In the genomic region with DNA sequence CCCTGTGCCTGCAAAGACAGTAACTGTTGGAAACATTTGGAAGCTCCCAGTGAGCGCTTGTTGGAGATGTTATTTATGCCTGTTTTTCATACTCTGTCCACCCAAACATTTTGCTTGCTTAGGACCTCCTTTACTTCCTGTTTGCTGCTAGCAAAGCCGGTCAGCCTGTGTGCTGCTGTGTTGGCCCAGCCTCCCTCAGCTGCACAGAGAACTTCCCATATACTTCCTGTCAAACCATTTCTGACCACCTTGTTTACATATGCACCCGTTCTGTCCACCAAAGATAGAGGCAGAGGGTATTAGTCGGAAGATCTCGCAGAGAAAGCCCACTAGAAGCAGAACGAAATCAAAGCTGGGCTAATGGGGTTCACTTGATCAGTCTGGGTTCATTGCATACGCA, we compare ENCODE assay signal across 7 mouse cellular contexts. TPM values are rescaled to one million over a fixed set of nuclear protein-coding genes. Genes with fewer than 3 reads are reported as not detected.
DNase-seq lines count a peak whose midpoint lies in the region; ATAC-seq lines count a peak whose summit lies in the region.

No protein-coding gene starts in this region.

- peak; percentile 34 for ATAC-seq in CD4-positive, CD25-positive, alpha-beta regulatory T cell, adult 4 months

- H3K4me3 ChIP-seq in megakaryocyte, embryonic 14.5 days (replicated peaks) = peak overlapping the region; percentile 86

- H3K36me3 ChIP-seq in megakaryocyte, embryonic 14.5 days (replicated peaks; ENCODE audit: low read length) = no peaks in the 10 kb centered on the region

- no peaks in the 10 kb centered on the region for H3K9me3 ChIP-seq in megakaryocyte, embryonic 14.5 days

- H3K4me1 ChIP-seq in megakaryocyte, embryonic 14.5 days = peaks cover 58% of the 10 kb centered on the region

- DNase-seq in A20 (ENCODE audit: low read depth, low spot score) = peak; percentile 90
- peak; percentile 19 to 24 for DNase-seq in kidney, postnatal 36 days
- DNase-seq in embryo, embryonic 11 days = no peak
- no peak for DNase-seq in adrenal gland, postnatal 10 days
- DNase-seq in frontal cortex, postnatal 14 days (ENCODE audit: low spot score in 2 of 2) = no peak

- H3K27me3 ChIP-seq in megakaryocyte, embryonic 14.5 days (replicated peaks) = no peaks in the 10 kb centered on the region

RNA-seq across cellular contexts. Expression of a gene that starts 6.2 kb away (rescaled TPM):
- polyA plus RNA-seq in CD4-positive, CD25-positive, alpha-beta regulatory T cell, adult 4 months (2017; shearing (Covaris generic)) = 100 to 1,000 TPM; 428 to 528 TPM
- 218 and 269 TPM in 2 replicates for polyA plus RNA-seq in megakaryocyte, embryonic 14.5 days (2012; ENCODE audit: insufficient read depth, low replicate concordance)
- total RNA-seq in adrenal gland, postnatal 10 days (2021) = 100 to 1,000 TPM; 184 to 187 TPM

Comparison
In these comparisons a context has a peak if more than half of its experiments do, and no peak if none do; other contexts are left out.
1. DNase-seq: peak in A20 (single experiment) and kidney, postnatal 36 days (2 of 2); none in embryo, embryonic 11 days (single experiment), adrenal gland, postnatal 10 days (single experiment) and frontal cortex, postnatal 14 days (0 of 2).